Mouse (Mus musculus): ENCODE data around the gene Kit. TPM values are rescaled to one million over a fixed set of nuclear protein-coding genes. Genes with fewer than 3 reads are reported as not detected.

Gene Kit
- polyA plus RNA-seq, 1 experiment from 2014 or later = 14.5 TPM

DNA sequence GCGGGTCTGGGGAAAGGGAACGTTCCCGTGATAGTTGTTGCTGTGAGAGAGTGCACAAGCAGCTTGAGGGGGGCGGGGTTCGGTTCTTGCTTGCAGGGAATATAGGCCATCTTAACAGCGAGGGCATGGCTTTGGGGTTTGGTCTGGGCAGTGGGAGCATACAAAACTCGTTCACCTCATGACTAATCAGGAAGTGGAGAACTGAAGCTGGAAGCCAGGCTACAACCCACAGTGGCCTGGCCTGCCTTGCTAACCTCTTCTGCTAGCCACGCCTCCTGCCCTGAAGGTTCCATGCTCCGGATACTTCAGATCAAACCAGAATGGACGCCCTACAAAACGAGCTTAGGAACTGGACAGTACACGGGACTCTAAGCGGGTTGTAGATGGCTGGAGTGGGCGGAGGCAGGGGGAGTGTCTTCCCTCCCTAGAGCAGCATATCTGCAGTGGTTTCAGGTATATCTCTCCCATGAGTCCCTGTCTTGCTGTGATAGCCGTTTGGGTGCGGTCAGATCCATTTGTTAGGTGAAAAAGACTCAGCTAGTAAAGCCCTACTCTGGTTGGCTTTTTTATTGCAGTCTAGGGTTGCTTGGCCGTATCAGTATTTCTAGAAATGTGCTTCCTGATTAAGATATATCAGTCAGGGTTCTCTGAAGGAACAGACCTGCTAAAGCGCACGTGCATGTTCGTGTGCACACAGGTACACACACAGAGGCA lies 49.4 kb downstream of the Kit start:
- Histone ChIP-seq H3K4me1 (replicated peaks; ENCODE audit: insufficient read depth, low read length) (no peaks in the 10 kb centered on the region), H3K36me3 (ENCODE audit: insufficient read depth, low read length) (no peaks in the 10 kb centered on the region), H3K9me3 (replicated peaks; ENCODE audit: low read length) (no peaks in the 10 kb centered on the region), H3K4me3 (replicated peaks; ENCODE audit: low read depth, low read length) (no peak overlapping the region), H3K4me2 (ENCODE audit: low read length) (no peak overlapping the region), H3K9ac (ENCODE audit: low read depth, low read length) (no peak overlapping the region), H3K27me3 (ENCODE audit: insufficient read depth, low read length) (no peaks in the 10 kb centered on the region), H3K27ac (no peak overlapping the region)
- DNase-seq (ENCODE audit: low spot score) (no peak), ATAC-seq (replicated peaks; ENCODE audit: low FRiP score, low read depth) (no peak)
- WGBS = 88% methylated on average over 20 of the region's 20 CpGs
- no peak for TF ChIP-seq CTCF (IDR thresholded peaks at IDR 0.05; ENCODE audit: low read depth)

DNA sequence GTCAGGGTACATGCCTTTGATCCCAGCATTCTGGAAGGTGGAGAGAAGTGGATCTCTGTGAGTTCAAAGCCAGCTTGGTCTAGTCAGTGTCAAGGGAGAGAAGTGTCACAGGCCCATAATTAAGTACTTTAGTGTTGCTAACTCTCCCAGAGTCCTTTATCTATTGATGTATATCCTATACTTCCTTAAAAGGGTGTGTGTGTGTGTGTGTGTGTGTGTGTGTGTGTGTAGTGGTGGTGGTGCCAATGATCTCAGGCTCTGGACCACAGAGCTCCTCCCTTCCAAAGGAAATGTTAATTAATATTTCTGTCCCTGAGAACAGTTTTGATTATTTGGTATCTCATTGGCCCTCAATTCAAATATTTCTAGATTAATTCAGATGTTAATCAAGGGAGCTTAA lies 50.3 kb downstream of the Kit start:
- H3K9me3 ChIP-seq (replicated peaks; ENCODE audit: low read length) = no peaks in the 10 kb centered on the region
- no peak overlapping the region for H3K4me3 ChIP-seq (replicated peaks; ENCODE audit: low read depth, low read length)
- TF ChIP-seq CTCF (IDR thresholded peaks at IDR 0.05; ENCODE audit: low read depth) = no peak
- ATAC-seq (replicated peaks; ENCODE audit: low FRiP score, low read depth) (no peak), DNase-seq (ENCODE audit: low spot score) (no peak)
- H3K4me1 ChIP-seq (replicated peaks; ENCODE audit: insufficient read depth, low read length) = no peaks in the 10 kb centered on the region
- no peaks in the 10 kb centered on the region for H3K27me3 ChIP-seq (ENCODE audit: insufficient read depth, low read length)
- H3K9ac ChIP-seq (ENCODE audit: low read depth, low read length) = no peak overlapping the region
- no peak overlapping the region for H3K4me2 ChIP-seq (ENCODE audit: low read length)
- H3K36me3 ChIP-seq (ENCODE audit: insufficient read depth, low read length) = no peaks in the 10 kb centered on the region
- no peak overlapping the region for H3K27ac ChIP-seq

DNA sequence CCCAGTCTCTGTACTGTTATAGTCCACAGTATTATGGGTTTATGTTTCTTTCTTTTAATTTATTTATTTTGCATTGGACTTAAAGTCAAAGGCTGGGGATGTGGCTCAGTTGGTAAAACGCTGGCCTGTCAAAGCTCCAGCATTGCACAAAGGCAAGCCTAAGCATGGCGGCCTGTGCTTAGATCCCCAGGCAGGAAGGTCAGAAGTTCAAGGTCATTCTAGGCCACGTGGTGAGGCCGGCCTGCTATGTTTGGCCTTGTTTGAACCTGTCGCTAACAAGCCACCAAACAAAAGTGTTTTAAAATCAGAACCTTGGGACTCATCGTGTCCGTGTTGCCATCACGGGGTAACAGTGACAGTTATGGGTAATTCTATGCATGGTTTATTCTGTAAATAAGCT lies 51.6 kb downstream of the Kit start:
- no peaks in the 10 kb centered on the region for H3K9me3 ChIP-seq (replicated peaks; ENCODE audit: low read length)
- WGBS = 71% methylated on average over 8 of the region's 8 CpGs

DNA sequence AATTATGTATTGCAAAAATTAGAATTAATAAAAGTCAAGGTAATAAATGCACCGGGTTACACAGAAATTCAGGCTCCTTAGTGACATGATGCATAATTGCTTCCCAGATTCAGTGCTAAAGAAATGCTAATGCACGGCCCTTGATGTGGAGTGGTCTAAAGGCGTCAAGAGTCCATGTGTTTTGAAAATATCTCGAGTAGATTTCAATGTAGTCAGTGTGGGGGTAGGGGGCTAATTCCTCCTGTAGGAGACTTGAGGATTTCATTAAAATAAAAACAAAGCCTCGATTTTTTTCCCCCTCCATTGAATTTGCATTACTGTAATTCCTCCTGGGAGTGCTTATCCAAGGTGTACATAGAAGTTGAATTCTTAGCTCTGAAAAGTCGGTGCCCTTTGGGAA lies 52.0 kb downstream of the Kit start:
- no peak overlapping the region for H3K4me2 ChIP-seq (ENCODE audit: low read length)
- no peaks in the 10 kb centered on the region for H3K4me1 ChIP-seq (replicated peaks; ENCODE audit: insufficient read depth, low read length)
- H3K9ac ChIP-seq (ENCODE audit: low read depth, low read length) = no peak overlapping the region
- no peak overlapping the region for H3K27ac ChIP-seq
- H3K4me3 ChIP-seq (replicated peaks; ENCODE audit: low read depth, low read length) = no peak overlapping the region
- no peak for TF ChIP-seq CTCF (IDR thresholded peaks at IDR 0.05; ENCODE audit: low read depth)
- no peaks in the 10 kb centered on the region for H3K27me3 ChIP-seq (ENCODE audit: insufficient read depth, low read length)
- 80% methylated on average over 6 of the region's 6 CpGs for WGBS
- no peaks in the 10 kb centered on the region for H3K9me3 ChIP-seq (replicated peaks; ENCODE audit: low read length)
- DNase-seq (ENCODE audit: low spot score) (no peak), ATAC-seq (replicated peaks; ENCODE audit: low FRiP score, low read depth) (no peak)
- H3K36me3 ChIP-seq (ENCODE audit: insufficient read depth, low read length) = no peaks in the 10 kb centered on the region

More for the DNA sequence above, 51.6 kb downstream of the Kit start:
- H3K36me3 ChIP-seq (ENCODE audit: insufficient read depth, low read length) = no peaks in the 10 kb centered on the region
- ATAC-seq (replicated peaks; ENCODE audit: low FRiP score, low read depth) = no peak
- H3K4me1 ChIP-seq (replicated peaks; ENCODE audit: insufficient read depth, low read length) = no peaks in the 10 kb centered on the region
- DNase-seq (ENCODE audit: low spot score) = no peak
- H3K4me2 ChIP-seq (ENCODE audit: low read length) = no peak overlapping the region
- no peak overlapping the region for H3K9ac ChIP-seq (ENCODE audit: low read depth, low read length)
- no peaks in the 10 kb centered on the region for H3K27me3 ChIP-seq (ENCODE audit: insufficient read depth, low read length)
- no peak overlapping the region for H3K27ac ChIP-seq
- TF ChIP-seq CTCF (IDR thresholded peaks at IDR 0.05; ENCODE audit: low read depth) = no peak
- no peak overlapping the region for H3K4me3 ChIP-seq (replicated peaks; ENCODE audit: low read depth, low read length)

- H3K9ac ChIP-seq (ENCODE audit: low read depth, low read length) = no peak overlapping the region
- ATAC-seq (replicated peaks; ENCODE audit: low FRiP score, low read depth) = no peak
- no peaks in the 10 kb centered on the region for H3K36me3 ChIP-seq (ENCODE audit: insufficient read depth, low read length)
- no peak overlapping the region for H3K4me2 ChIP-seq (ENCODE audit: low read length)
- H3K27ac ChIP-seq = no peak overlapping the region
- no peak overlapping the region for H3K4me3 ChIP-seq (replicated peaks; ENCODE audit: low read depth, low read length)
- no peaks in the 10 kb centered on the region for H3K4me1 ChIP-seq (replicated peaks; ENCODE audit: insufficient read depth, low read length)
- no peak for DNase-seq (ENCODE audit: low spot score)
- H3K27me3 ChIP-seq (ENCODE audit: insufficient read depth, low read length) = no peaks in the 10 kb centered on the region
- WGBS = 79% methylated on average over 5 of the region's 5 CpGs
- TF ChIP-seq CTCF (IDR thresholded peaks at IDR 0.05; ENCODE audit: low read depth) = no peak
- no peaks in the 10 kb centered on the region for H3K9me3 ChIP-seq (replicated peaks; ENCODE audit: low read length)
Observed at GRCm38 (mm10) chr5:75632257-75632656, 57.5 kb downstream of the Kit start.

GRCm38 (mm10) chr5:75632846-75633640 lies 58.3 kb downstream of the Kit start:
- Histone ChIP-seq H3K9me3 (replicated peaks; ENCODE audit: low read length) (no peaks in the 10 kb centered on the region), H3K9ac (ENCODE audit: low read depth, low read length) (no peak overlapping the region), H3K4me1 (replicated peaks; ENCODE audit: insufficient read depth, low read length) (no peaks in the 10 kb centered on the region), H3K4me2 (ENCODE audit: low read length) (no peak overlapping the region), H3K4me3 (replicated peaks; ENCODE audit: low read depth, low read length) (no peak overlapping the region), H3K27ac (no peak overlapping the region), H3K36me3 (ENCODE audit: insufficient read depth, low read length) (no peaks in the 10 kb centered on the region), H3K27me3 (ENCODE audit: insufficient read depth, low read length) (no peaks in the 10 kb centered on the region)
- TF ChIP-seq CTCF (IDR thresholded peaks at IDR 0.05; ENCODE audit: low read depth) = no peak
- DNase-seq (ENCODE audit: low spot score) (no peak), ATAC-seq (replicated peaks; ENCODE audit: low FRiP score, low read depth) (no peak)
- 92% methylated on average over 18 of the region's 18 CpGs for WGBS

Data from kidney, postnatal 0 days (tissue).